Mouse (Mus musculus): ENCODE results near the gene Krt2. TPM values are rescaled to one million over a fixed set of nuclear protein-coding genes. Genes with fewer than 3 reads are reported as not detected.

Krt2 gene
- polyA plus RNA-seq (2014; fragmentation: Nextera tagmentation; extraction: Ambion mirVana) = not detected in 2 replicates

DNA sequence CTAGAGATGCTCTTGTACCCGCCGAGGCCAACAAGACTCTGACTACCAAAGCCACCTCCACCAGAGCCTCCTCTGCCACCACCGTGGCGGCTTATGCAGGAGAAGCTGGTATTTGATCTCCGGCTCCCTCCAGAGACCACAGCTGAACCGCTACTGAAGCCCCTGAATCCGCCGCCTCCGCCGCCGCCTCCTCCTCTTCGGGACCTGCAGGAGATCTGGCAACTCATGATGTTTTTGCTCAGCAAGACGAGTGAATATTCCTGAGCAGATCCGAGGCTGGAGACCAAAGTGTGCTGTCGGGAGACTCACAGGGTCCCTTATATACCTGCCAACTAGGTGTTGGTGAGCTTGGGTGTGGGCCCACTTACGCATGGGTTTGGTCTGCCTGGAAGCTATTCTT is at the start of gene Krt2:
Gene Krt2, minus strand, starts transcription at position 295 of the 400 bp plus-strand sequence.
- H3K9me3 ChIP-seq (ENCODE audit: low read depth, low read length) = no peaks in the 10 kb centered on the region
- H3K9ac ChIP-seq = no peak within 1 kb of the TSS
- DNase-seq (no peak), ATAC-seq (ENCODE audit: insufficient read depth) (no peak)
- H3K4me2 ChIP-seq = no peak within 1 kb of the TSS
- H3K27ac ChIP-seq (ENCODE audit: low read depth) = no peak within 1 kb of the TSS
- H3K27me3 ChIP-seq (ENCODE audit: insufficient read depth, low read length) = no peaks in the 10 kb centered on the region
- WGBS = 67% methylated on average over 16 of the region's 16 CpGs
- no peak for TF ChIP-seq CTCF (IDR thresholded peaks at IDR 0.05; ENCODE audit: low read depth)
- H3K36me3 ChIP-seq (ENCODE audit: insufficient read depth) = no peaks in the 10 kb centered on the region
- H3K4me1 ChIP-seq (ENCODE audit: insufficient read depth) = no peaks in the 10 kb centered on the region
- H3K4me3 ChIP-seq (ENCODE audit: low read depth, low read length) = no peak within 1 kb of the TSS

DNA sequence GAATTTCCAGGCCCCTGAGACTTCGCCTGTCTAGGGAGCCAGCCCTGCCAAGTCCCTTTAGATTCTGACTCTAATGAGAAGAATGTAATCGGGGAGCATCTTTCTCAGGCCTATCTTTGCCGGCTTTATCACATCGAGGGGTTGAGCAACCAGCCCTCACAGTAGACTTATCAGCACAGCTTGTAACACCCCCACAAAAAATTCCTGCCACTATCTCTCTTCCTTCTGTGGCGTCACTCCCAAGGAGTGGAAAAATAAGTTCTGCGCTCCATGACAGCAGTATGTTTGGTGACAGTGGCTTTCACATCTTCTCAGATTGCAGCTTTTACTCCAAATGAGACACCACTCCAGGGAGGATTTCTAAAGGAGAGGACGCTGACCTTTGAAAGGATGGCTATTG is 48.8 kb upstream of the Krt2 start:
- no peak overlapping the region for H3K4me3 ChIP-seq (ENCODE audit: low read depth, low read length)
- H3K36me3 ChIP-seq (ENCODE audit: insufficient read depth) = no peaks in the 10 kb centered on the region
- TF ChIP-seq CTCF (IDR thresholded peaks at IDR 0.05; ENCODE audit: low read depth) = no peak
- no peaks in the 10 kb centered on the region for H3K9me3 ChIP-seq (ENCODE audit: low read depth, low read length)
- H3K4me1 ChIP-seq (ENCODE audit: insufficient read depth) = no peaks in the 10 kb centered on the region
- H3K27ac ChIP-seq (ENCODE audit: low read depth) = no peak overlapping the region
- no peak for ATAC-seq (ENCODE audit: insufficient read depth)
- WGBS = 71% methylated on average over 7 of the region's 7 CpGs
- no peak for DNase-seq
- peaks cover under 1% of the 10 kb centered on the region; the same call in 1 of the 2 replicates for H3K27me3 ChIP-seq (ENCODE audit: insufficient read depth, low read length)
- no peak overlapping the region for H3K9ac ChIP-seq
- no peak overlapping the region for H3K4me2 ChIP-seq

DNA sequence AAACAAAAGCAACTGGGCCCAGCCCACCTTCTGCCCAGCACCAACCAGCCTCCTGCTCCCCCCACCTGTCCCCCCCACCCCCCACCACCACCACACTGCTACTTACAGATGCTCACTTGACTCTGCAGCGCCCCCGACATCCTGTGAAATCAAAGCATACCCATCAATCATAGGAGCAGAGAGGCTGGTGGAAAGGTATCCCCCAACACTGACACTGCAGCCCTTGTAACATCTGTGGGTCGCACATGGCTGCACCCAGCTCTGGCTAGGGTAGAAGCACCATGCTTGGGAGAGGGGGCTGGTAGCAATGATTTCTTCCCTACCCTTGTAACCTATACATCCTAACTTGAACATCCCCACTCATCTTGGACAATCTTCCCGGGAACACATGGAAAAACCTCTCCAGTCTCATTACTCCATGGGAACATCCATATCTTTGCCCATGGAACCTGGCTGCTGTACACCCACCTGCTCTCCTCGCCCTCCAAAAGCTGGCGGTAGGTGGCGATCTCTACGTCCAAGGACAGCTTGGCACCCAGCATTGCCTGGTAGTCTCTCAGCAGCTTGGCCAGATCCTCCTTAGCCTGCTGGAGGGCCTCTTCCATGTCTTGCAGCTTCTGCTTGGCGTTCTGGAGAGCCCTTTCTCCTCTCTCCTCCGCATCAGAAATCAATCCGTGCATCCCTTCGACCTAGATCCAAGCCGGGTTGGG is 42.6 kb upstream of the Krt2 start:
- WGBS = 54% methylated on average over 13 of the region's 13 CpGs
- peak overlapping the region; percentile 34; the same call in 1 of the 2 replicates for H3K4me3 ChIP-seq (ENCODE audit: low read depth, low read length)
- no peaks in the 10 kb centered on the region for H3K9me3 ChIP-seq (ENCODE audit: low read depth, low read length)
- no peak overlapping the region; the same call in 1 of the 2 replicates for H3K9ac ChIP-seq
- H3K27ac ChIP-seq (ENCODE audit: low read depth) = no peak overlapping the region
- peak; percentile 28 for TF ChIP-seq CTCF (IDR thresholded peaks at IDR 0.05; ENCODE audit: low read depth)
- peaks cover 32% of the 10 kb centered on the region for H3K27me3 ChIP-seq (ENCODE audit: insufficient read depth, low read length)
- DNase-seq (peak; percentile 16), ATAC-seq (ENCODE audit: insufficient read depth) (no peak)
- no peaks in the 10 kb centered on the region; the same call in 1 of the 2 replicates for H3K4me1 ChIP-seq (ENCODE audit: insufficient read depth)
- H3K4me2 ChIP-seq = peak overlapping the region; percentile 73
- H3K36me3 ChIP-seq (ENCODE audit: insufficient read depth) = no peaks in the 10 kb centered on the region

DNA sequence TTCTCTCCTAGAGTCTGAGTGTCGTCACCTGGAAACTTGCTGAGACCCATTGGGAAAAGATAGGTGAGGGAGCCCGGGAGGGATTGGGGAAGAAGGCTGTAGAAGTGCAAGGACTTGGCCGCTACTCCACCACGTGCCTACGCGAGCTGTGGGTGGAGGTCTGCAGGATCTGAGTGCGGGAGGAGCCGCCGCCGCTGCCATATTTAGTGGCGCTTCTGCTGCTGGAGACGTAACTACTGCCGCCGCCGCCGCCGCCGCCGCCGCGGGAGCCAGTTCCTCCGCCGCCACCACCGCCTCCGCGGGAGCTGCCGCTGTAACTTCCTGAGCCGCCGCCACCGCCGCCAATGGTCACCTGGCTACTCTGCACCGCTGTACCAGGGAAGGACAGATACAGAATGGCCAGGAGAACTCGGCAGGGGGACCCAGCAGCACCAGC is 41.8 kb upstream of the Krt2 start:
- peak overlapping the region; percentile 38 for H3K9ac ChIP-seq
- H3K4me2 ChIP-seq = peak overlapping the region; percentile 73
- no peaks in the 10 kb centered on the region; the same call in 1 of the 2 replicates for H3K4me1 ChIP-seq (ENCODE audit: insufficient read depth)
- ATAC-seq (ENCODE audit: insufficient read depth) (peak; percentile 49; the same call in 1 of the 2 replicates), DNase-seq (peak; percentile 66)
- no peak for TF ChIP-seq CTCF (IDR thresholded peaks at IDR 0.05; ENCODE audit: low read depth)
- no peaks in the 10 kb centered on the region for H3K9me3 ChIP-seq (ENCODE audit: low read depth, low read length)
- H3K27ac ChIP-seq (ENCODE audit: low read depth) = no peak overlapping the region
- peak overlapping the region; percentile 34 for H3K4me3 ChIP-seq (ENCODE audit: low read depth, low read length)
- peaks cover 32% of the 10 kb centered on the region for H3K27me3 ChIP-seq (ENCODE audit: insufficient read depth, low read length)
- no peaks in the 10 kb centered on the region for H3K36me3 ChIP-seq (ENCODE audit: insufficient read depth)
- WGBS = under 1% methylated on average over 33 of the region's 33 CpGs

DNA sequence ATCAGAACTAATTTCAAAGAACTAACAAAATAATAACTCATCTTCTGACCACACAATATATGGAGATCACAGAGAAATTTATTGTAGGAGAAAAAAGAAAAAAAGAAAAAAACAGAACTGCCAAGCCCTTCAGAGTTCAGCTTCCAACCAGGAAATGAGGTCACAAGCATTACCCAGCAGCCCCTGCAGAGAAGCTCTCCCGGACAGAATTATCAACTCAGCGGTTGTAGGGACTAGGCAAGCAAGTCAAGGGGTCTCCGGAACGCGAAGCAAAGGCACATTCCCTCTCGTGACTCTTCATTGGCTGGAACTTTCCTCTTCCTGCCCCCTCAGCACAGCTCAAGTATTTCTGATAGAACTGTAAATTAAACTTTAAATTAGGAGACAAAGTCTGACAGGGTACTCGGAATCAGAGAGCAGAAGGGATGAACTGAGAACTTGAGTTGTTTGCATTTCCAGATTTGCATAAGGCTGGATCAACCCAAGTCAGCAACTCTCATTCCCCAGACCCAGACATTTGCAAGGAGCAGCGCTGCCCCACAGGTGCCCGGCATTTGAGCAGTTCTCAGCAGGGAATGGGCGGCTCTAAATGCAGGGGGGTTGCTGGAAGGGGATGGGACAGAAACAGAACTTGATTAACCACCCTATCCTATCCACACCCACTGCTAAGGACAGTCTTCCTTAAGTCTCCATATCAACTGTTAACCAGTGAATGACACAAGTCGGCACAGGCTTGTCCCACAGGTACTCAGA is 40.9 kb upstream of the Krt2 start:
- Histone ChIP-seq H3K4me2 (peak overlapping the region; percentile 73), H3K9me3 (ENCODE audit: low read depth, low read length) (no peaks in the 10 kb centered on the region), H3K4me1 (ENCODE audit: insufficient read depth) (no peaks in the 10 kb centered on the region; the same call in 1 of the 2 replicates), H3K27ac (ENCODE audit: low read depth) (no peak overlapping the region), H3K27me3 (ENCODE audit: insufficient read depth, low read length) (peaks cover 32% of the 10 kb centered on the region), H3K9ac (no peak overlapping the region), H3K36me3 (ENCODE audit: insufficient read depth) (no peaks in the 10 kb centered on the region), H3K4me3 (ENCODE audit: low read depth, low read length) (0 out of 2 replicates have a peak overlapping the region, but pooled peaks have one; percentile 34)
- 5% methylated on average over 11 of the region's 11 CpGs for WGBS
- ATAC-seq (ENCODE audit: insufficient read depth) = no peak
- peak; percentile 21 for DNase-seq
- no peak for TF ChIP-seq CTCF (IDR thresholded peaks at IDR 0.05; ENCODE audit: low read depth)

DNA sequence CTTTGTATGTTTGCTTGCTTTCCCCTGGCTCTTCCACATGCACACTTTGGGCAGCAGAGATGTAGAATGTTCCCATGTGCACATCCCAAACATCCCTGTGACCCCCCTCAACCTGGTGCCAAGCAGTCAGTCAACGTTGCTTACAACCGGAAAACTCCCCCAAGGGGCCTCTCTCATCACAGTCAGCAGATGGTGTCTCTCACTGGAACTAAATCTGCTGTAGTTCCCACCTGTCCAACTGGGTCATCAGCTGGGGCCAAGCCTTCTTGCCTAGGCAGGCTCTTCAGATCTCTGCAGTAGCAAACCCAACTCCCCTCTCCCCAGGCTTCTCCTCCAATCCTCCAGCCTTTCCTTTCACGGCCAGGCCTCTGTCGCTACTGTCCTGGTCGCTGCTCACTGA is 38.7 kb upstream of the Krt2 start:
- DNase-seq = no peak
- Histone ChIP-seq H3K9me3 (ENCODE audit: low read depth, low read length) (no peaks in the 10 kb centered on the region), H3K4me2 (no peak overlapping the region), H3K4me3 (ENCODE audit: low read depth, low read length) (no peak overlapping the region), H3K9ac (no peak overlapping the region), H3K27ac (ENCODE audit: low read depth) (no peak overlapping the region), H3K4me1 (ENCODE audit: insufficient read depth) (no peaks in the 10 kb centered on the region; the same call in 1 of the 2 replicates), H3K27me3 (ENCODE audit: insufficient read depth, low read length) (peaks cover 36% of the 10 kb centered on the region), H3K36me3 (ENCODE audit: insufficient read depth) (no peaks in the 10 kb centered on the region)
- WGBS = 45% methylated on average over 5 of the region's 5 CpGs
- no peak for ATAC-seq (ENCODE audit: insufficient read depth)
- TF ChIP-seq CTCF (IDR thresholded peaks at IDR 0.05; ENCODE audit: low read depth) = no peak

DNA sequence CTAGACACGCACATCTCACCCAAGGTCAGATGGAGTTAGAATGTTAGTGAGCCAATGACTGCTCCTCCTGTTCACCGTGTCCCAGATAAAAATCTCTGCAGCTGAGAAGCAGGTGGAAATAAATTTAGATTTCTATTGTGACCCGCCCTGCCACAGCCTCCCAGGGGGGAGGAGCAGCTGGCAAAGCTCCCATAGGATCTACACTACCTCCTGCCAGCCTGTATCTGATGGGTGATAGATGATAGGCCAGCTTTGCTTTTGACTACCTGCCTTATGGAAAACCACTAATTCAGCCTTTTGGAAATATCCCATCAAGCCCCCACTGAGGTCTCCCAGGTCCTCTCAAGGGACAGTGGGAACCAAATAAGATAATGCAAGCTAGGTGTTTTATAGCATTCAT is 37.8 kb upstream of the Krt2 start:
- no peak for TF ChIP-seq CTCF (IDR thresholded peaks at IDR 0.05; ENCODE audit: low read depth)
- no peak overlapping the region for H3K27ac ChIP-seq (ENCODE audit: low read depth)
- H3K9me3 ChIP-seq (ENCODE audit: low read depth, low read length) = no peaks in the 10 kb centered on the region
- no peak for DNase-seq
- H3K27me3 ChIP-seq (ENCODE audit: insufficient read depth, low read length) = peaks cover 26% of the 10 kb centered on the region
- WGBS = 54% methylated on average over 3 of the region's 3 CpGs
- no peaks in the 10 kb centered on the region for H3K36me3 ChIP-seq (ENCODE audit: insufficient read depth)
- H3K9ac ChIP-seq = no peak overlapping the region
- no peak for ATAC-seq (ENCODE audit: insufficient read depth)
- H3K4me3 ChIP-seq (ENCODE audit: low read depth, low read length) = no peak overlapping the region
- no peaks in the 10 kb centered on the region; the same call in 1 of the 2 replicates for H3K4me1 ChIP-seq (ENCODE audit: insufficient read depth)
- no peak overlapping the region for H3K4me2 ChIP-seq
